Mouse (Mus musculus) spleen, adult 2 months (tissue): Measurements from ENCODE around the gene Cadps.

Source experiments
- CTCF ChIP-seq: fragments of 200-500 bp; IDR thresholded peaks from 2 replicates; pipeline ENCODE4 v1.5.1; 2011; ENCODE audit warnings: mild to moderate bottlenecking, inconsistent platforms; ENCODE audit not compliant: insufficient read depth, insufficient read length, insufficient replicate concordance; ENCODE audit errors: extremely low read depth
- POLR2A ChIP-seq: fragments of 200-500 bp; IDR thresholded peaks from 2 replicates; pipeline ENCODE4 v1.6.1; 2011; ENCODE audit warnings: low read depth, low read length, inconsistent platforms

- TF ChIP-seq CTCF (no peak), POLR2A (no peak)
These were observed 244.7 kb downstream of the Cadps start for GRCm38 (mm10) chr14:12578156-12578555.
